Mouse (Mus musculus) spleen, adult 2 months (tissue): Measurements from ENCODE around the gene Map3k9.

Experiments
- CTCF ChIP-seq: fragments of 200-500 bp; IDR thresholded peaks from 2 replicates; pipeline ENCODE4 v1.5.1; 2011; ENCODE audit warnings: mild to moderate bottlenecking, inconsistent platforms; ENCODE audit not compliant: insufficient read depth, insufficient read length, insufficient replicate concordance; ENCODE audit errors: extremely low read depth
- POLR2A ChIP-seq: fragments of 200-500 bp; IDR thresholded peaks from 2 replicates; pipeline ENCODE4 v1.6.1; 2011; ENCODE audit warnings: low read depth, low read length, inconsistent platforms

GRCm38 (mm10) chr12:81822176-81822575 is 41.2 kb upstream of the Map3k9 start:
- no peak for TF ChIP-seq POLR2A
- no peak for TF ChIP-seq CTCF
